Mouse (Mus musculus) megakaryocyte-erythroid progenitor cell, adult 5 weeks (primary cell): ENCODE measurements around the gene Cisd3. TPM values are rescaled to one million over a fixed set of nuclear protein-coding genes. Genes with fewer than 3 reads are reported as not detected.

Source experiments
- polyA plus RNA-seq: library from polyadenylated mRNA; stranded (reverse); fragments of >175 nt; gene quantifications from 2 replicates; pipeline ENCODE4 v1.2.3, GENCODE M21; 2012

Cisd3 gene
- polyA plus RNA-seq = 3.0 and 3.4 TPM in 2 replicates

DNA sequence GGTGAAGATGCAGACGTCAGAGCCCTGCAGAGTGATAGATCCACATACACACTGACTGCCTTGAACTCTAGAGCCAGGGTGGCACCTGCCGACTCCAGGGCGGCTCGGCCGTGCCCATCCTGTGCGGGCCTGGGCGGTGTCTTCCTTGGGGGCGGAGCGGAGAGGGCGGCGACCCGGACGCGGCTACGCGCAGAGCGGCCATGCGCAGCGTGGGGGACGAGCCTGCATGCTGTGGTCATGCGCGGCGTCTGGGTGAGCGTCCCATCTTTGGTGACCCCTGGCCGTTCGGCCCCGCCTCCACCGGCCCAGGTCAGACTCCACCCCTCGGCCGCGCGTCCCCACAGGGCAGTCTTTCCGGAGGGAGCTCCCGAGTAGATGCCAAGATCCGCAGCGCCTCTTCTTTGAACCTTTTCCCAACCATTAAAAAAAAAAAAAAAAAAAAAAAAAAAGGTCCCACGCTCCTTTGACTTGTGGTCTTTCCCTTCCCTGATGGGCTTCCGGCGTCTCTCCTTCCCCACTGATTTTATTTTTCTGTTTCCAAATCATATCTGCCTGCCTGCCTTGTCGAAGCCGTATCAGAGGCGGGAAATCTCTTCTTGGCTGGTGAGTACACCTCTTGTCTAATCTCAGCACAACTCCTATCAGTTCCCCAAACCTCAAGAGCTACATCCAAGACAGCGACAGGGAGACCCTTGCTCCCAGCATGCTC lies at the start of gene Cisd3:
Gene Cisd3, plus strand, starts transcription at position 214 of the 709 bp plus-strand sequence.

DNA sequence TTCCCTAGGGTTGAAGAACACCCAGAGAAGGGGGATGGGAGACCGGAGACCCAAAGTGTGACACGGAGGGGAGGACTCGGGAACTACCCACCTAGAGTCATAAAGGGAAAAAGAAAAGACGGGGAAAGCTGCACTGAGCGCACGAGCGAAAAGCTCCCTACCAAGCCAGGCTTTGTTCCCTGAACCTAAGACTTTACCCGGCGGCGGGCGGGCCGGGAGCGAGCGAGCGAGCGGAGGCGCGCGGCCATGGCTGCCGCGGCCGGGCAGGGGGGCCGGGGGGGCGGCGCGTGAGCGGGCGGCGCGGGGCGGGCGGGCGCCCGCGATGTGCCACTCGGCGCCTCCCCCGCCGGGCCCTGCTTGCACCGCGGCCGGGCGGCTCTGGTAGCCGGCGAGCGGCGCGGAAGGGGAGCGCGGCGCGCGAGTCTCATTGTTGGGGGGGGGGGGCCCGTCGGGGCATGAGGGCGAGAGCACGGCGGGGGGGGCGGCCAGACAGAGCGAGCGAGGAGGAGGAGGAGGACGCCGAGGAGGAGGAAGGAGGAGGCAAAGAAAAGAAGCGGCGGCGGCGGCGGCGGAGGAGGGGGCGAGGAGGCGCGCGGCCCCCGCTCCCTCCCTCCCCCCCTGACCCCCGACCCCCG lies 22.6 kb upstream of the Cisd3 start, which contains the start of gene Mllt6:
Gene Mllt6, plus strand, starts transcription at position 522 of the 635 bp plus-strand sequence.

DNA sequence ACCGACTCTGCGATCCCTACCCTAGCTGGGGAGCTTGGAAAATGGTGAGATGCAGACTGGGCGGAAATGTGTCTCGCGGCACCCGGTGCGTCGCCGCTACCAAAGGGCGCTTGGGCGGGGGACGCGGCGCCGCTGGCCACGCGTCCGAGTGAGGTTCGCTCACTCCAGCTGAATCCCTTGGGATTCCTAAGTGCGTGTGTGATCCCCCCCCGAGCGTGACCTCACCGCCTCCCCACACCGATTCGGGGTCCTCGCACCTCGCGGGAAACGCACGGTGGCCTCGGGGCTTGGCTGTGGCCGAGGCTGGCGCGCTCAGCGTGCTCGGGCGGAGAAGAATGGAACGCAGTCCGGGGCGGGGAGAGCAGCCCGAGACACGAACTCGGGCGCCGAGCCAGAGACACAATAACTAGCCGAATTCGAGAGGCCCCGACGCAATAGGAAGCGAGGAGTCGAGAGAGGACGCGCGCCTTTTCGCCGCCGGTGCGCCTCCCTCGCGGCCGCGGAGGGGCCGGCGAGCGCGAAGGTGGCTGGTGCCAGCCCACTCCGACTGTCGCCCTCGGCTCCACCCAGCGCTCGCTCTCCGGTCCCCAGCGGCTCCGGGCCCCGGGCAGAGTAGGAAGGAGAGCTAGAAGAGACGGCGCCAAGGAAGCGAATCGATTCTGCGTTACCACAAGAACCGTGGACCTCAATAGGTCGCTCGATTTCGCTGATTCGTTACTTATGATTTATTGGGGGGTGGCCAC lies 14.5 kb downstream of the Cisd3 start, which contains the start of gene Pcgf2:
Gene Pcgf2, minus strand, starts transcription at position 495 of the 743 bp plus-strand sequence.

DNA sequence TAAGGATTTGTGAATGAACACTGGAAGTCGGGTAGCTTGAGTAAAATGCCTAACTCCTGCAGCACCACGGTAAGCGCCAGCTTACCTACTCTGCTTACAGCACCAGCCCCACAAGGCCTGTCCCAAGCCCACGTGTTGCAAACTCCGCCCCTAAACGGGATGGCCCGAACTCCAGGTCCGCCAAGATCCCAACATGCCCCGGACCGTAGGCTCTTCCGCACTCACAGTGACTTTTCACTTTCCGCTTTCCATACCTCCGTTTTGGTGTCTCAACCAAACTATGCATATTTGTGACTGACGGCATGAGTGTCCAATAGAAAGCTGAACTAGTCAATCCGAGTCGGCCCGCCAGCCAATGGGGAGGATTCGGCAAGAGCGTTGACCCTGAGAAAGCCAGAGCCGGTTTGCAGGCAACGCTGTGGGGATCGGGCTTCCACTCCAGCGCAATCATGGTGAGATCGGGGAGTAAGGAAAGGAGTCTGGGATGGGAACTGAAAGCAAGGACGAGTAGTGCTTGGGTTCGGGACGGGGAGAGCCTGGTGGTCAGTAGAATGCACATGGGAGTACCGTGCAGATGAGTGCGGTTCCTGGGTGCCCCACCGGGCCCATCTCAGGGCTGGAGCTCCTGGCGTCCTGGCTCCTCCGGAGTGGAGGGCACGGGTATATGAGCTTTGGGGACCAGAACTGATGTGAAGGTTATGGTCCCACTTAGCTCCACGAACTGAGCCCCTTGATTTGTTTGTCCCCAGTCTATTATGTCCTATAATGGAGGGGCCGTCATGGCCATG lies 17.6 kb downstream of the Cisd3 start, which contains the start of gene Psmb3:
Gene Psmb3, plus strand, starts transcription at position 361 of the 788 bp plus-strand sequence.

Other genes starting within 250 kb of the Cisd3 start
- gene 4933428G20Rik, start 185.5 kb upstream of the Cisd3 start, polyA plus RNA-seq = not detected in 2 replicates
- 0.06 and 0.08 TPM in 2 replicates for gene Srcin1, start 109.6 kb upstream of the Cisd3 start, polyA plus RNA-seq
- 70.9 and 85.9 TPM in 2 replicates for gene Epop, start 56.1 kb upstream of the Cisd3 start, polyA plus RNA-seq
- gene Mllt6, start 22.4 kb upstream of the Cisd3 start, polyA plus RNA-seq = 23.3 and 35.3 TPM in 2 replicates
- 40.8 and 63.4 TPM in 2 replicates for gene Pcgf2, start 14.7 kb downstream of the Cisd3 start, polyA plus RNA-seq
- 44.8 and 47.2 TPM in 2 replicates for gene Psmb3, start 17.6 kb downstream of the Cisd3 start, polyA plus RNA-seq
- 28.9 TPM in 2 replicates for gene Pip4k2b, start 58.9 kb downstream of the Cisd3 start, polyA plus RNA-seq
- 15.8 and 22.4 TPM in 2 replicates for gene Cwc25, start 80.7 kb downstream of the Cisd3 start, polyA plus RNA-seq
- gene 1700001P01Rik, start 90.1 kb downstream of the Cisd3 start, polyA plus RNA-seq = not detected in 2 replicates
- gene Rpl23, start 96.6 kb downstream of the Cisd3 start, polyA plus RNA-seq = 286 and 333 TPM in 2 replicates
- 99.3 and 122 TPM in 2 replicates for gene Lasp1, start 113.2 kb downstream of the Cisd3 start, polyA plus RNA-seq
- 0.35 and 0.42 TPM in 2 replicates for gene B230217C12Rik, start 155.0 kb downstream of the Cisd3 start, polyA plus RNA-seq
- gene Fbxo47, start 198.3 kb downstream of the Cisd3 start, polyA plus RNA-seq = not detected in 2 replicates